Mouse (Mus musculus): ENCODE results near the gene Smtn.

DNA sequence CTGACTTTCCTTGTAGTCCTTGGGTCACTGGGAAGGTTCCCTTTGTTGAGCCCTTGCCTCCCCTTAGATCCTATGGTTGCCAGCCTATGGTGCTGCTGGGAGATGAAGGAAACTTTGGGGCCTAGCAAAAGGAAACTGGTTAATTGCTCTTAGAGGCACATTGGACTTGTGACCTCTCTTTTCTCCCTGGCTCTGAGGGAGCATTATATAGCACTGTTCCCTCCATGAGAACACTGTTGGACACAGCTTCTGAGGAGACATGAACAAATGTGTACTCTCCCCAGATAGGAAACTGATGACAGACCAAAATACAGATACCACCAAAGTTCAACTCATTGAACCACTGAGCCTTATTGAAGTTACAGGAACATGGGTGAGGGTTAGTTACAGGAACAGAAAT, 64.9 kb downstream of the Smtn start:
- TF ChIP-seq CTCF (IDR thresholded peaks at IDR 0.05; ENCODE audit: extremely low read depth, insufficient read length, insufficient replicate concordance, low read depth, low read length) (no peak), POLR2A (IDR thresholded peaks at IDR 0.05; ENCODE audit: low read depth, low read length) (no peak)
